Mouse (Mus musculus): ENCODE data around the gene Spryd3.
A peak's percentile ranks its signal among the peaks of the same experiment; 100 is the strongest.

GRCm38 (mm10) chr15:102110271-102110670 lies 25.8 kb downstream of the Spryd3 start:
- no peak for TF ChIP-seq CTCF (IDR thresholded peaks at IDR 0.05; ENCODE audit: insufficient read depth, low read length)
- peak; percentile 31; the same call in 1 of the 2 replicates for TF ChIP-seq POLR2A (IDR thresholded peaks at IDR 0.05; ENCODE audit: borderline replicate concordance, extremely low read depth, low read depth, low read length)
